In the genomic region with DNA sequence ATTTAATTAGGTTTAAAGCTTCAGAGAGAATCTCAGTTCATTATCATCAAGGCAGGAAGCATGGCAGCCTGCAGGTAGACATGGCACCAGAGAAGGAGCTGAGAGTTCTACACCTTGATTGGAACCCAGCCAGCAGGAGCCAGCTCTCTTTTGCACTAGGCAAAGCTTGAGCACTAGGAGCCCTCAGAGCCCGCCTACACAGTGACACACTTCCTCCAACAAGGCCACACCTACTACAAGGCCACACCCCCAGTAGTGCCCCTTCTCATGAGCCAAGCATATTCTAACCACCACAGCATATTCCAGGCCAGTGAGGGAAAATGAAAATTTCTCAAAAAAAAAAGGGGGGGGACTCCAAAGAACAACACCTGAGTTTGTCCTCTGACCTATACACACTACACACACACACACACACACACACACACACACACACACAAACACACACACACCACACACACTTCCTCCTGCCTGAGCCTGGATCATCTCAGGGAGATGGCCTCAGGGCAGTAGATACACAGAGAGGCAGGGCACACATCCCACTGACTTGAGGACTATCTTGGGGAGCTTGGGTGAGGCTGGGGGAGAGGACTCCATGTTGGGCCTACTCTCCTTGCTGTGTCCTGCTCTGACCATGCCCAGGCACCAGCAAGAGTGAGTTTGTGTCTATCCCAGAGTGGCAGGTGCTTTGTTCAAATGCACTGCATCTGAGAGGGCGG, we compare ENCODE assay signal across 10 mouse cellular contexts. TPM values are rescaled to one million over a fixed set of nuclear protein-coding genes. Genes with fewer than 3 reads are reported as not detected.
A peak's percentile ranks its signal among the peaks of the same experiment; 100 is the strongest.
DNase-seq lines count a peak whose midpoint lies in the region; ATAC-seq and TF ChIP-seq lines count a peak whose summit lies in the region.
"Had no signal": no experiment of that assay in that cellular context is flagged by ENCODE, and none has a peak within 500 bp of the region (broad histone marks: within the 10 kb centered on the region; RNA-seq: fewer than 3 reads in every experiment).

No protein-coding gene starts in this region.

- TF ChIP-seq EP300 in lung, postnatal 0 days (IDR thresholded peaks at IDR 0.05): no peak
- no peak for TF ChIP-seq EP300 in liver, postnatal 0 days (IDR thresholded peaks at IDR 0.05; ENCODE audit: low read depth)

- no peak overlapping the region for H3K4me3 ChIP-seq in lung, postnatal 0 days (ENCODE audit: low read depth, low read length)
- H3K4me3 ChIP-seq in lung, adult 2 months (replicated peaks; ENCODE audit: extremely low read depth, low read depth, low read length): no peak overlapping the region
- H3K4me3 ChIP-seq in forebrain, embryonic 13.5 days: no peak overlapping the region
- H3K4me3 ChIP-seq in liver, postnatal 0 days (ENCODE audit: low read depth, low read length): no peak overlapping the region

- no peaks in the 10 kb centered on the region for H3K36me3 ChIP-seq in lung, postnatal 0 days (ENCODE audit: insufficient read depth, low read length)
- H3K36me3 ChIP-seq in forebrain, embryonic 13.5 days (ENCODE audit: poor library complexity, severe bottlenecking): no peaks in the 10 kb centered on the region
- H3K36me3 ChIP-seq in liver, postnatal 0 days (replicated peaks; ENCODE audit: insufficient read depth, low read length): 0 out of 2 replicates have a peak, but pooled peaks cover 2% of the 10 kb centered on the region

- no peak overlapping the region for H3K4me2 ChIP-seq in lung, postnatal 0 days (replicated peaks; ENCODE audit: low read depth, low read length)
- no peak overlapping the region for H3K4me2 ChIP-seq in forebrain, embryonic 13.5 days
- no peak overlapping the region for H3K4me2 ChIP-seq in liver, postnatal 0 days (ENCODE audit: low read depth, low read length)

- 0 out of 2 replicates have a peak, but pooled peaks have one; percentile 30 for ATAC-seq in lung, postnatal 0 days
- no peak for ATAC-seq in forebrain, embryonic 13.5 days
- peak; percentile 67 for ATAC-seq in liver, postnatal 0 days
- ATAC-seq: intestine, postnatal 0 days had no signal

- no peak for TF ChIP-seq CTCF in lung, postnatal 0 days (IDR thresholded peaks at IDR 0.05)
- TF ChIP-seq CTCF in lung, adult 2 months (IDR thresholded peaks at IDR 0.05; ENCODE audit: insufficient read depth, low read length): no peak
- no peak for TF ChIP-seq CTCF in liver, postnatal 0 days (IDR thresholded peaks at IDR 0.05; ENCODE audit: low read depth)

- 79% methylated on average over 2 of the region's 2 CpGs for WGBS in lung, postnatal 0 days
- 70% methylated on average over 2 of the region's 2 CpGs for WGBS in lung, adult 2 months
- WGBS in forebrain, embryonic 13.5 days: 69% methylated on average over 2 of the region's 2 CpGs
- WGBS in liver, postnatal 0 days (ENCODE audit: insufficient replicate concordance): 78% methylated on average over 2 of the region's 2 CpGs

- no peak for TF ChIP-seq POLR2A in lung, adult 2 months (IDR thresholded peaks at IDR 0.05; ENCODE audit: borderline replicate concordance, extremely low read depth, low read depth, low read length)

- no peaks in the 10 kb centered on the region for H3K4me1 ChIP-seq in lung, postnatal 0 days (ENCODE audit: insufficient read depth, low read depth, low read length)
- no peaks in the 10 kb centered on the region for H3K4me1 ChIP-seq in lung, adult 2 months (ENCODE audit: control insufficient read depth, insufficient read depth, low read length)
- peaks cover 25% of the 10 kb centered on the region for H3K4me1 ChIP-seq in forebrain, embryonic 13.5 days
- H3K4me1 ChIP-seq in liver, postnatal 0 days (ENCODE audit: insufficient read depth): peaks cover 32% of the 10 kb centered on the region

- no peak for DNase-seq in lung, postnatal 0 days (ENCODE audit: low spot score)
- no peak for DNase-seq in lung, adult 2 months
- peak; percentile 52 for DNase-seq in c-Kit-negative CD71-positive TER-119-positive erythroid progenitor cells, embryonic 14.5 days (ENCODE audit: low read depth, low spot score)
- DNase-seq in liver, postnatal 0 days: peak; percentile 58
- DNase-seq in kidney, adult 8-10 months: no peak
- DNase-seq in thymus, postnatal 4 days: no peak
- DNase-seq: adrenal gland, postnatal 14 days had no signal

- H3K27ac ChIP-seq in lung, postnatal 0 days (ENCODE audit: low read length): no peak overlapping the region
- peak overlapping the region; percentile 78 for H3K27ac ChIP-seq in forebrain, embryonic 13.5 days
- H3K27ac ChIP-seq in liver, postnatal 0 days (ENCODE audit: low read depth): peak overlapping the region; percentile 84

- no peak overlapping the region for H3K9ac ChIP-seq in lung, postnatal 0 days (replicated peaks; ENCODE audit: low read depth)
- no peak overlapping the region for H3K9ac ChIP-seq in forebrain, embryonic 13.5 days
- no peak overlapping the region for H3K9ac ChIP-seq in liver, postnatal 0 days (replicated peaks)

- H3K27me3 ChIP-seq in lung, postnatal 0 days (replicated peaks; ENCODE audit: insufficient read depth, low read length): no peaks in the 10 kb centered on the region
- no peaks in the 10 kb centered on the region for H3K27me3 ChIP-seq in forebrain, embryonic 13.5 days
- no peaks in the 10 kb centered on the region for H3K27me3 ChIP-seq in liver, postnatal 0 days (ENCODE audit: insufficient read depth, low read length)

- H3K9me3 ChIP-seq in lung, postnatal 0 days (ENCODE audit: low read length): no peaks in the 10 kb centered on the region
- H3K9me3 ChIP-seq in forebrain, embryonic 13.5 days (replicated peaks): no peaks in the 10 kb centered on the region
- H3K9me3 ChIP-seq in liver, postnatal 0 days (ENCODE audit: low read length): no peaks in the 10 kb centered on the region

RNA-seq across cellular contexts. Expression of a gene that starts 16.7 kb away (rescaled TPM):
- polyA plus RNA-seq in lung, postnatal 0 days (2015; fragmentation: Nextera tagmentation; extraction: Ambion mirVana): 0.50 and 1.1 TPM in 2 replicates
- 0.13 TPM in 1 of 2 replicates, not detected in the other for polyA plus RNA-seq in lung, adult 2 months (2012; rRNA removed)
- not detected in 2 replicates for polyA plus RNA-seq in forebrain, embryonic 13.5 days (2015; fragmentation: Nextera tagmentation; extraction: Ambion mirVana)
- 56.1 and 57.0 TPM in 2 replicates for polyA plus RNA-seq in liver, postnatal 0 days (2015; fragmentation: Nextera tagmentation; extraction: Ambion mirVana)
- polyA plus RNA-seq: intestine, postnatal 0 days; small intestine, adult 2 months had no signal

Comparison
In these comparisons a context has a peak if more than half of its experiments do, and no peak if none do; other contexts are left out.
1. DNase-seq: peak in c-Kit-negative CD71-positive TER-119-positive erythroid progenitor cells, embryonic 14.5 days (single experiment) and liver, postnatal 0 days (single experiment); none in lung, postnatal 0 days (single experiment), lung, adult 2 months (single experiment), kidney, adult 8-10 months (0 of 2) and thymus, postnatal 4 days (single experiment).
2. RNA of a gene that starts 16.7 kb away (polyA plus RNA-seq): 56.1 to 57.0 TPM in liver, postnatal 0 days; 0.50 to 1.1 TPM in lung, postnatal 0 days, 0.13 TPM in lung, adult 2 months and not detected in forebrain, embryonic 13.5 days; every median in the first group is over 10 times any median in the second.